Mouse (Mus musculus): ENCODE measurements at regions not wholly inside any gene's neighbourhood (a gene's known extent, or its start where the extent isn't known, plus 50 kb on each side); places are given as distances from the start of the nearest gene placed in this dataset.

DNA sequence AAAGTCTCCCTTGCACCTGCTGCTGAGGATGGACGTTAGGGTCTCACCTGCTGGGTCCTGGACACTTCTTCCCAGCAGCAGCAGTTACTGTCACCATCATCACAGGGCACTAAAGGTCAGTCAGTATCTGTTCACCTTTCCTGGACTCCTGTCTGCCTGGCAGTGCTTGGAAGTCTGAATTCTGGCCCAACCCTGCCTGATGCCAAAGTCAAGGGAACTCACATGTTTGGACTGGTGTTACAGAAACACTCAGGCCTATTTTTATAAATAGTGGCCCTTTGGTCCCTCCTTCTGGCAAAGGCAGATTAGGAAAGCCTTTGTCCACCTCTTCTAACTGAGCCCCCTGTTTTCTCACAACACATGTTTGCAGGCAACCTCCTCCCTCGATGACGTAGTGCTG is 126.2 kb upstream of the Adamts16 start:
- 68% methylated on average over 3 of the region's 3 CpGs for WGBS
- Histone ChIP-seq H3K27ac (ENCODE audit: low read length) (no peak overlapping the region), H3K4me2 (ENCODE audit: low read length) (no peak overlapping the region), H3K9me3 (ENCODE audit: control insufficient read depth, low read length) (no peaks in the 10 kb centered on the region), H3K9ac (replicated peaks; ENCODE audit: low read depth, low read length) (no peak overlapping the region), H3K4me1 (replicated peaks; ENCODE audit: control insufficient read depth, insufficient read depth, low read length) (no peaks in the 10 kb centered on the region), H3K27me3 (replicated peaks; ENCODE audit: control insufficient read depth, insufficient read depth, low read length) (no peaks in the 10 kb centered on the region), H3K4me3 (replicated peaks; ENCODE audit: low read length) (no peak overlapping the region), H3K36me3 (ENCODE audit: control insufficient read depth, insufficient read depth) (no peaks in the 10 kb centered on the region)
- no peak for ATAC-seq

DNA sequence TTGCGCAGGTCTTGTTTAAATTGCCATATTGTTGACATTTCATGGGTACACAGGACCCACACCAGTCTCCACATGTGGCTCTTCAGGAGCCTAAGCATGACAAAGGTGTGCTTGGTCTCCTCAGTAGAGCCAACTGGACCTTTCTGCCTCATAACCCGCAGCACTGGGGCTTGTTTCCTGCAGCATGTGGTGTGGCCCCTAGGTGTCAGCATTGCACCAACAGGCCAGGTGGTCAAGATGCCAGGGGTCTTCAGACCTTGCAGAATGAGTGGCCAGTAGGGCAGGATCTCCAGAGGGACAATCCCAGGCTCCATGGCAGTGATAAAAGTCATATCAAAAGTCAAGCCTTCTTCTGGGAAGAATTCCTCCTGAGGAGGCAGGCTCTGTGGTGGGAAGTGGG is 121.8 kb upstream of the Adamts16 start:
- Histone ChIP-seq H3K27me3 (replicated peaks; ENCODE audit: control insufficient read depth, insufficient read depth, low read length) (no peaks in the 10 kb centered on the region), H3K4me1 (replicated peaks; ENCODE audit: control insufficient read depth, insufficient read depth, low read length) (no peaks in the 10 kb centered on the region), H3K9me3 (ENCODE audit: control insufficient read depth, low read length) (no peaks in the 10 kb centered on the region), H3K4me2 (ENCODE audit: low read length) (no peak overlapping the region), H3K27ac (ENCODE audit: low read length) (no peak overlapping the region), H3K4me3 (replicated peaks; ENCODE audit: low read length) (no peak overlapping the region), H3K36me3 (ENCODE audit: control insufficient read depth, insufficient read depth) (no peaks in the 10 kb centered on the region), H3K9ac (replicated peaks; ENCODE audit: low read depth, low read length) (no peak overlapping the region)
- 71% methylated on average over 2 of the region's 2 CpGs for WGBS
- ATAC-seq: no peak

DNA sequence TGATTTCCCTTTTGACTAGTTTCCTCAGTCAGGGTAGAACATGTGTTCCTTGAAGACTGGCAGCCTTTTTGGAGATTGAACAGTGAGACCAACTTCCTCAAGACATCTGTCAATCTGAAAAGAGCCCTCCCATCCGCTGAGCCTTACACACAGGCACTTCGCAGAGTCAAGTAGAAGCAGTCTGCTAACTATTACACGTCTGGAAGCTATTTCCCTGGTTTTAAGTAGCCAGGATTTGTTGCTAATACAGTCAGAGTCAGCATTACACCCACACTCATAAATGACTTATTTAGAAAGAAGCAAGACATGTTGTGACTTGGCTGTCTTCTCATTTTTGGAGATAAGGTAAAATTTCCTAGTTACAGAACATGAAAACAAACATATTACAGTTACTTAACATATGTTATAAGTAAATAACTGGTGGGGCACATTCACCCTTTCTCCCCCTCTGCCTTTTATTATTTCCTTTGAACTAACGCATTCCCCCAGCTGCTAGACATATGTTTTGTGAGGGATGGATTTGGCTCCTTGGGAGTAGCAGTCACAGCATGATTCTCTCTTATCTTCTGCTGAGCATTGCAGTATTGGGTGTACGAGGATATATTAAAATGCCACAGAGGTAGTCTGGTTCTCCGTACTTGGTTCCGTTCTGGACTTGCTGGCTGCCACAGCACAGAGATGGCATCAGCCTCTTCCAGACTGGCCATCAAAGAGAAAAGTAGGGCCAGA is 92.9 kb upstream of the Adamts16 start:
- H3K9me3 ChIP-seq (ENCODE audit: control insufficient read depth, low read length): no peaks in the 10 kb centered on the region
- H3K36me3 ChIP-seq (ENCODE audit: control insufficient read depth, insufficient read depth): no peaks in the 10 kb centered on the region
- 74% methylated on average over 7 of the region's 7 CpGs for WGBS
- no peaks in the 10 kb centered on the region for H3K4me1 ChIP-seq (replicated peaks; ENCODE audit: control insufficient read depth, insufficient read depth, low read length)
- no peak overlapping the region for H3K9ac ChIP-seq (replicated peaks; ENCODE audit: low read depth, low read length)
- H3K27ac ChIP-seq (ENCODE audit: low read length): no peak overlapping the region
- H3K4me2 ChIP-seq (ENCODE audit: low read length): no peak overlapping the region
- H3K27me3 ChIP-seq (replicated peaks; ENCODE audit: control insufficient read depth, insufficient read depth, low read length): no peaks in the 10 kb centered on the region
- H3K4me3 ChIP-seq (replicated peaks; ENCODE audit: low read length): no peak overlapping the region
- ATAC-seq: no peak

DNA sequence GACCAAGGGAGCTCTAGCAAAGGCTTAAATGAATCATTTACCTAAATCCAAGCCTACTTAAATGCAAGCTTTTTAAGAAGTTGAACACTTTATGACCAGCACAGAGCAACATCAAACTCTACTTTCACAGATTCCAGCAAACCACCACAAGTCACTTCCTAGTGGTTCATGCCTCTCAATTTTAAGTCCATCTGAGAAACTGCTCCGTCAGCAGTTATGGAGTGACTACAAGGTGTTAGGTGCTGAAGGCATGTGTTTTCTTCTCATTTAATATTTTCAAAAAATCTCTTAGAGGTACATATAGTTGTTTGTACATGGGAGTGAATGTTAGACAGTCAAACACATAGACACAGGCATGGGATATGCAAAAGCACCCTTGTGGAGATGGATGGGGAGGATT is 72.2 kb upstream of the Adamts16 start:
- no peak overlapping the region for H3K27ac ChIP-seq (ENCODE audit: low read length)
- WGBS: 90% methylated on average over 1 of the region's 1 CpGs
- H3K36me3 ChIP-seq (ENCODE audit: control insufficient read depth, insufficient read depth): no peaks in the 10 kb centered on the region
- no peak overlapping the region for H3K9ac ChIP-seq (replicated peaks; ENCODE audit: low read depth, low read length)
- H3K4me1 ChIP-seq (replicated peaks; ENCODE audit: control insufficient read depth, insufficient read depth, low read length): no peaks in the 10 kb centered on the region
- H3K9me3 ChIP-seq (ENCODE audit: control insufficient read depth, low read length): no peaks in the 10 kb centered on the region
- no peak for ATAC-seq
- H3K27me3 ChIP-seq (replicated peaks; ENCODE audit: control insufficient read depth, insufficient read depth, low read length): no peaks in the 10 kb centered on the region
- H3K4me3 ChIP-seq (replicated peaks; ENCODE audit: low read length): no peak overlapping the region
- H3K4me2 ChIP-seq (ENCODE audit: low read length): no peak overlapping the region

DNA sequence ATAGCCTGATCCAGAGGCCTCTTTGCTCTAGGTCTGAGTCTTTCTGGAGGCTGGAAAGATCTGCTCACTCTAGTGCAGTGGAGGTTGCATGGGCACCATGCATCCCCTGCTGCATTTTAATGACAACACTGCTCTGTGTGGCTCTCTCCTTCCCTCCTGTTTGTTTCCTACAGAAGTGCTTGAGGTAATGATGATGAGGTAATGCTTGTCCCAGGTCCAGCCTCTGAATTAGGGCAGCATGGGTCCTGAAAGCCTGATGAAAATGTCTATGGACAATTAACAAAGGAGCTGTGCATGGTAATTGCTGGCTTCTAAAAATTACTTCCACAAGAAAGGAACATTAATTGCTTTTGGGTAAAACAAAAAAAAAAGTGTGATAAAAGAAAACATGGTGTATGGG is 69.3 kb upstream of the Adamts16 start:
- Histone ChIP-seq H3K27me3 (replicated peaks; ENCODE audit: control insufficient read depth, insufficient read depth, low read length) (no peaks in the 10 kb centered on the region), H3K36me3 (ENCODE audit: control insufficient read depth, insufficient read depth) (no peaks in the 10 kb centered on the region), H3K9me3 (ENCODE audit: control insufficient read depth, low read length) (no peaks in the 10 kb centered on the region), H3K4me1 (replicated peaks; ENCODE audit: control insufficient read depth, insufficient read depth, low read length) (no peaks in the 10 kb centered on the region), H3K9ac (replicated peaks; ENCODE audit: low read depth, low read length) (no peak overlapping the region), H3K4me2 (ENCODE audit: low read length) (no peak overlapping the region), H3K27ac (ENCODE audit: low read length) (no peak overlapping the region), H3K4me3 (replicated peaks; ENCODE audit: low read length) (no peak overlapping the region)
- ATAC-seq: peak; percentile 90

DNA sequence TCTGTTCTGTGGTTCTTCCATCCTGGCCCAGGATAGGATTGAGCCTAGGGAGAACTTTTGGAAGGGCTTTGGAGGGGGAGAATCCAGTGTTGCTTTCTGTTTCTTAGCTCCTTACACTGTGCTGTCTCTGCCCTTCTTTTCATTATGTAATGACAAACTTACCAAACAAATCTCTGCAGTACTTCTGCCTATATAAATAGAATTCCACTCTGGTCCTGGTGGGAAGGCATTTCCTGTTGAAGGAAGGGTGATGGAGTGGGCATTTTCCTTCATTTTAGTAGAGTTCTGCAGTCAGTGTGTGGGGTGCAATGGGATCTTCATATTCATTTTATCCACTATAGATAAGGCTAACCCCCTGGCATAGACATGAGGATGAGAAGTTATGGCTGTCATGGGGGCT is 63.2 kb upstream of the Adamts16 start:
- no peak for ATAC-seq
- H3K4me1 ChIP-seq (replicated peaks; ENCODE audit: control insufficient read depth, insufficient read depth, low read length): no peaks in the 10 kb centered on the region
- no peaks in the 10 kb centered on the region for H3K36me3 ChIP-seq (ENCODE audit: control insufficient read depth, insufficient read depth)
- no peak overlapping the region for H3K4me2 ChIP-seq (ENCODE audit: low read length)
- no peaks in the 10 kb centered on the region for H3K27me3 ChIP-seq (replicated peaks; ENCODE audit: control insufficient read depth, insufficient read depth, low read length)
- no peaks in the 10 kb centered on the region for H3K9me3 ChIP-seq (ENCODE audit: control insufficient read depth, low read length)
- H3K4me3 ChIP-seq (replicated peaks; ENCODE audit: low read length): no peak overlapping the region
- no peak overlapping the region for H3K27ac ChIP-seq (ENCODE audit: low read length)
- H3K9ac ChIP-seq (replicated peaks; ENCODE audit: low read depth, low read length): no peak overlapping the region

DNA sequence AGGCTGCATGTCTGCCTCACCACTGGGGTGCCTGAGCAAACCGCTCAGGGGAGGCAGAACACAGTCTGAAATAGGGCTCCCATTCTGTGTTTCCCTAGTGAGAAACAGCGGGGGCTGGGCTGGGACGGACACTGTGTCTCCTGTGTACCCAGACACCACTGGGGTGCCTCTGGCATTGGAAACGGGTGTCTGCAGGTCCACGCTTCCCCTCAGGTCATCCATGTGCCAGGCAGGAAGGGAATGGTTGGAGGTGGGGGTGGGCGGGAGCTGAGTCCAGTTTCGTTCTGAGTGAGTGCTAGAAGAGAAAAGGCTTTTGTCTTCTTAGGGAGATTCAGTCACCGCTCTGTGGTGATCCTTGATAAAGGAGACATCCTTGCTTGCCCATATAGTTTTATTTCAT is 62.2 kb upstream of the Adamts16 start:
- H3K27ac ChIP-seq (ENCODE audit: low read length): no peak overlapping the region
- no peak overlapping the region for H3K4me2 ChIP-seq (ENCODE audit: low read length)
- H3K9ac ChIP-seq (replicated peaks; ENCODE audit: low read depth, low read length): no peak overlapping the region
- no peak for ATAC-seq
- H3K9me3 ChIP-seq (ENCODE audit: control insufficient read depth, low read length): no peaks in the 10 kb centered on the region
- H3K4me3 ChIP-seq (replicated peaks; ENCODE audit: low read length): no peak overlapping the region
- 48% methylated on average over 8 of the region's 8 CpGs for WGBS
- no peaks in the 10 kb centered on the region for H3K27me3 ChIP-seq (replicated peaks; ENCODE audit: control insufficient read depth, insufficient read depth, low read length)
- no peaks in the 10 kb centered on the region for H3K4me1 ChIP-seq (replicated peaks; ENCODE audit: control insufficient read depth, insufficient read depth, low read length)
- no peaks in the 10 kb centered on the region for H3K36me3 ChIP-seq (ENCODE audit: control insufficient read depth, insufficient read depth)

DNA sequence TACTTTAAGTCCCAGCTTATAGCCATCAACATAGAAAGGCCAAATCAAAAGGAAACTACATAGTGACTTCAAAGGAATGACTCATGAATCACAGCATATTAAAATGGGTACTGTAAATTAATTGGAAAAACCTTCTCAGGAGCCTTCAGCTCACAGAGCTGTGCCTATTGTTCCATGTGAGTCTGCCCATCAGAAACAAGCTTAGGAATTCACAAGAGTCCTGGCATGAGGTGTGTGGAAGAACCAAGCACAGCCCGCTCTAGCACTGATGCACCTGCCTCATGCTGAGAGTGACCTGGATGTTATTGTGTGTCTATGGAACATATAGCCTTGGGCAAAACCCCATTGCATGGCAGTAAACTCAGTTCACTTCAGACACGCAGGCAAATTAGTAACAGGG is 61.5 kb upstream of the Adamts16 start:
- Histone ChIP-seq H3K9me3 (ENCODE audit: control insufficient read depth, low read length) (no peaks in the 10 kb centered on the region), H3K4me3 (replicated peaks; ENCODE audit: low read length) (no peak overlapping the region), H3K9ac (replicated peaks; ENCODE audit: low read depth, low read length) (no peak overlapping the region), H3K4me2 (ENCODE audit: low read length) (no peak overlapping the region), H3K36me3 (ENCODE audit: control insufficient read depth, insufficient read depth) (no peaks in the 10 kb centered on the region), H3K4me1 (replicated peaks; ENCODE audit: control insufficient read depth, insufficient read depth, low read length) (no peaks in the 10 kb centered on the region), H3K27ac (ENCODE audit: low read length) (no peak overlapping the region), H3K27me3 (replicated peaks; ENCODE audit: control insufficient read depth, insufficient read depth, low read length) (no peaks in the 10 kb centered on the region)
- WGBS: 75% methylated on average over 2 of the region's 2 CpGs
- no peak for ATAC-seq

DNA sequence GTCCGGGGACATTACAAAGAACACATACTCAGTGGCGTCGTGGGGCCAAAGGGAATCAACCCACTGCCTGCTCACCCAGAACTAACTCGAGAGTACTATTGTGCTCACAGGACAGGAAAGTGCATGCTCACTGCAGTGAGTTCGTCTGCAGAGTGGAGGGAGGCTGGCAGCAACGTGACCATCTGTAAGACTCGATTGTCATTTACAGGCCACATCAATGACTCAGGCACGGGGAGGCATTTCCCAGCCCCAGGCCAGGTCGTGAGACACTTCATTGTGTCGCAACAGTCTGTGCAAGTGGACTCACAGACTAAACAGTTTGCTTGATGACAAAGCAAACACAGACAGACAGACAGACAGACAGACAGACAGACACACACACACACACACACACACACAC is 61.1 kb upstream of the Adamts16 start:
- no peaks in the 10 kb centered on the region for H3K4me1 ChIP-seq (replicated peaks; ENCODE audit: control insufficient read depth, insufficient read depth, low read length)
- ATAC-seq: no peak
- WGBS: 43% methylated on average over 10 of the region's 10 CpGs
- H3K9ac ChIP-seq (replicated peaks; ENCODE audit: low read depth, low read length): no peak overlapping the region
- H3K36me3 ChIP-seq (ENCODE audit: control insufficient read depth, insufficient read depth): no peaks in the 10 kb centered on the region
- no peak overlapping the region for H3K4me3 ChIP-seq (replicated peaks; ENCODE audit: low read length)
- H3K27ac ChIP-seq (ENCODE audit: low read length): no peak overlapping the region
- H3K9me3 ChIP-seq (ENCODE audit: control insufficient read depth, low read length): no peaks in the 10 kb centered on the region
- no peaks in the 10 kb centered on the region for H3K27me3 ChIP-seq (replicated peaks; ENCODE audit: control insufficient read depth, insufficient read depth, low read length)
- H3K4me2 ChIP-seq (ENCODE audit: low read length): no peak overlapping the region

DNA sequence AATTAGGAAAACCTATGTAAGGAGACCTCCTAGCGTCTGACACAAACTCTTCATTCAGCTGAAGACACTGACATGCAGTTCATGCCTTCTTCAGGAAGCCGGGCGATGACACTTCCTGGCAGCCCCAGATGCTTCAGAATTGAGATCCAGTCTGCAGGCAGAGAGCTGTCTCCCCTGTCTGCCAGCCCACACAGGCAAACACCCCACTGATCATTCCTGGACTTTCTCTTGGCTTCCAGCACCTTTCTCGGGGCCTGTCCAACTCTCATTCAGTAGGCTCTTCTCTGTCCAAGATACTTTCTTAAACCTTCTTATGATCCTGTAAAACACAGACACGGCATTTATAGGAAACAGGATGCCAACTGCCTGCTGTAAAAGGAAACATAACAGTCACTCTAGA is 50.0 kb upstream of the Adamts16 start:
- no peak overlapping the region for H3K4me2 ChIP-seq (ENCODE audit: low read length)
- H3K4me1 ChIP-seq (replicated peaks; ENCODE audit: control insufficient read depth, insufficient read depth, low read length): 0 out of 2 replicates have a peak, but pooled peaks cover 3% of the 10 kb centered on the region
- no peaks in the 10 kb centered on the region for H3K27me3 ChIP-seq (replicated peaks; ENCODE audit: control insufficient read depth, insufficient read depth, low read length)
- no peak overlapping the region for H3K4me3 ChIP-seq (replicated peaks; ENCODE audit: low read length)
- no peak overlapping the region for H3K27ac ChIP-seq (ENCODE audit: low read length)
- no peaks in the 10 kb centered on the region for H3K36me3 ChIP-seq (ENCODE audit: control insufficient read depth, insufficient read depth)
- 75% methylated on average over 5 of the region's 5 CpGs for WGBS
- H3K9me3 ChIP-seq (ENCODE audit: control insufficient read depth, low read length): no peaks in the 10 kb centered on the region
- no peak overlapping the region for H3K9ac ChIP-seq (replicated peaks; ENCODE audit: low read depth, low read length)
- no peak for ATAC-seq

All from forebrain, embryonic 16.5 days (tissue).